Mouse (Mus musculus) megakaryocyte, embryonic 14.5 days (primary cell): Measurements from ENCODE around the gene Aurkb.

ENCODE experiments used
- FLI1 ChIP-seq: IDR thresholded peaks from 2 replicates; pipeline ENCODE4 v1.6.1; 2012; ENCODE audit warnings: low read length, inconsistent platforms, mixed read lengths
- GATA1 ChIP-seq: IDR thresholded peaks from 3 replicates; pipeline ENCODE4 v1.6.1; 2012; ENCODE audit warnings: mixed read lengths, low read length, inconsistent platforms, borderline replicate concordance

- TF ChIP-seq GATA1 (no peak), FLI1 (no peak)
Measured at GRCm38 (mm10) chr11:69010400-69011323, 34.8 kb upstream of the Aurkb start.
